Mouse (Mus musculus): ENCODE measurements at regions not wholly inside any gene's neighbourhood (a gene's known extent, or its start where the extent isn't known, plus 50 kb on each side); places are given as distances from the start of the nearest gene placed in this dataset.

- 78% methylated on average over 2 of the region's 2 CpGs for WGBS
These were observed 259.7 kb upstream of the Dmac1 start for GRCm38 (mm10) chr4:75537787-75538186.

GRCm38 (mm10) chr4:75535067-75535466 lies 257.0 kb upstream of the Dmac1 start:
- Histone ChIP-seq H3K4me2 (no peak overlapping the region), H3K27ac (no peak overlapping the region), H3K4me3 (replicated peaks) (no peak overlapping the region), H3K27me3 (no peaks in the 10 kb centered on the region), H3K9me3 (replicated peaks) (no peaks in the 10 kb centered on the region), H3K4me1 (no peaks in the 10 kb centered on the region), H3K36me3 (no peaks in the 10 kb centered on the region), H3K9ac (no peak overlapping the region)
- ATAC-seq (replicated peaks; ENCODE audit: low FRiP score): no peak
- 97% methylated on average over 7 of the region's 7 CpGs for WGBS

More at GRCm38 (mm10) chr4:75537787-75538186, 259.7 kb upstream of the Dmac1 start:
- Histone ChIP-seq H3K4me1 (no peaks in the 10 kb centered on the region), H3K36me3 (no peaks in the 10 kb centered on the region), H3K4me2 (no peak overlapping the region), H3K9me3 (replicated peaks) (no peaks in the 10 kb centered on the region), H3K4me3 (replicated peaks) (no peak overlapping the region), H3K9ac (no peak overlapping the region), H3K27me3 (no peaks in the 10 kb centered on the region), H3K27ac (no peak overlapping the region)
- no peak for ATAC-seq (replicated peaks; ENCODE audit: low FRiP score)

DNA sequence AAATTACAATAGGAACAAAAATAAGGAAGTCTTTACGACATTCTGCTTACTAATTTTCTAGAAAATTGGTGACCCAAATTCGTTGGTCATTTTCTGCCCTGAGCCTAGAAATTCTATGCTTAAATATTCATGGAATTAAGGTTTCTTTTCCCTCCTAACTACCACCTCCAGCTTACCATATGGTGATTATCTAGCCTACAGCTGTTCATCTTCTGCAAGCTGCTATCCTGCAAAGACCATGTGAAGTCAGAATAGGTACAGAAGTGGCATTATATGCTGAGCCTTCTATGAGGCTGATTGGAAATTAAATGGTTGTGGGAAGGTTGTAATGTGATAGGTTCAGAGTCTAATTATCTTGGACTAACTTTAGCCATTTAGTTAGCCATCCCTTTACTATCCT lies 251.5 kb upstream of the Dmac1 start:
- no peaks in the 10 kb centered on the region for H3K27me3 ChIP-seq
- H3K4me2 ChIP-seq: no peak overlapping the region
- H3K36me3 ChIP-seq: no peaks in the 10 kb centered on the region
- ATAC-seq (replicated peaks; ENCODE audit: low FRiP score): no peak
- no peak overlapping the region for H3K4me3 ChIP-seq (replicated peaks)
- no peaks in the 10 kb centered on the region for H3K9me3 ChIP-seq (replicated peaks)
- H3K4me1 ChIP-seq: no peaks in the 10 kb centered on the region
- no peak overlapping the region for H3K27ac ChIP-seq
- H3K9ac ChIP-seq: no peak overlapping the region
- 84% methylated on average over 2 of the region's 2 CpGs for WGBS

DNA sequence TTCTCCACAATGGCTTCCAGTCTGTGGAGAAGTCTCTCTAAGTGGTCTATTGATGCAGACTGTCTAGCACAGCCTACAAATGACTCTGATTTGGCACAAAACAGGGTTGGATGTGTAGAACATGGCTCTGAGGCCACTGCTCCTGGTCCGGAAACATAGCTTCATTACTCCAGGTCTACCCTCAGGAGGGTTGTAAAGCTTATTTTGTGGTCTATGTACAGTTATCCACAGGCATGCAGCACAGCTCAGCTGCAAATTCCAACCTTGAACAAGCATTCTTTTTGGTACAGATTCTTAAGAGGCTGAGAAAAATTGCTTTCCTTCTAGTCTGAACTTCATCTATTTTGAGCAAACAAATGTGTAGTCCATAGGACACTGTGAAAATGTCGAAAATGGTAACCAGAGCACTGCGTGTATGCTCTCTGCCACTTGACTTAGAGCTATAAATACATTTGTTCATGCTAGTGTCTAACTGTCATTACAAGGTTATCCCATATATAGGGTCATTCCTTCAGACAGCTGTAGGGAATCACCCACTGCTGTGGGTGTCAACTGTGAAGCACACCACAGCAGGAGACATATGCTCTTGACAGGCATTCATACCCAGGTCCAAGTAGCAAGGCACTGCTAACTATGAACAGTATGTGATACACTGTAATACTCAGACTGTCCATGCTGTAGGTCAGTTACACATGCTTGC lies 239.5 kb upstream of the Dmac1 start:
- Histone ChIP-seq H3K9ac (no peak overlapping the region), H3K4me1 (no peaks in the 10 kb centered on the region), H3K9me3 (replicated peaks) (no peaks in the 10 kb centered on the region), H3K27ac (no peak overlapping the region), H3K27me3 (no peaks in the 10 kb centered on the region), H3K36me3 (no peaks in the 10 kb centered on the region), H3K4me2 (no peak overlapping the region), H3K4me3 (replicated peaks) (no peak overlapping the region)
- ATAC-seq (replicated peaks; ENCODE audit: low FRiP score): no peak
- 56% methylated on average over 3 of the region's 3 CpGs for WGBS

All from kidney, embryonic 15.5 days (tissue).